Mouse (Mus musculus): ENCODE data around the gene Snrpc. TPM values are rescaled to one million over a fixed set of nuclear protein-coding genes. Genes with fewer than 3 reads are reported as not detected.
"Not testable (repeated sequence)": the region's sequence is repeated elsewhere in the genome, so short reads cannot be mapped to it uniquely, and the experiment has no call there.

Gene Snrpc
- polyA plus RNA-seq (2015; fragmentation: Nextera tagmentation; extraction: Ambion mirVana), result 304 and 309 TPM in 2 replicates

DNA sequence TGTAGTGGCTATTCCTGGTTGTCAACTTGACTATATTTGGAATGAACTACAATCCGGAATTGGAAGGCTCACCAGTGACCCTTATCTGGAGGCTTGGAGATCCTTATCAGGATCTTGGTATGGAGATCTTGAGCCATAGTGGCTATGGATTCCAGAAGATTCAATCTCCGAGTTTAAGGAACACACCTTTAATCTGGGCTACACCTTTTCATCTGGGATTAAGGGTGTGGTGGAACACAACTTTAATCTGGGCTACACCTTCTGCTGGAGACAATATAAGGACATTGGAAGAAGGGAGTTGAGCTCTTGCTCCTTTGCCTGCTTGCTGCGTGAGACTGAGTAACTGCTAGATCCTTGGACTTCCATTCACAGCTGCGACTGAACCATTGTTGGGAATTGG, at the start of gene Snrpc:
Snrpc (plus strand) TSS at position 301 of the 400 bp plus-strand sequence.
- H3K36me3 ChIP-seq; H3K27ac ChIP-seq; ATAC-seq; H3K9ac ChIP-seq (replicated peaks); H3K27me3 ChIP-seq; H3K9me3 ChIP-seq: not testable (repeated sequence)
- Histone ChIP-seq H3K4me1 (replicated peaks) (peaks cover 17% of the 10 kb centered on the region), H3K4me2 (replicated peaks) (peak within 1 kb of the TSS; percentile 73; the same call in 1 of the 2 replicates), H3K4me3 (replicated peaks) (peak within 1 kb of the TSS; percentile 91; the same call in 1 of the 2 replicates)
- 86% methylated on average over 4 of the region's 4 CpGs for WGBS

DNA sequence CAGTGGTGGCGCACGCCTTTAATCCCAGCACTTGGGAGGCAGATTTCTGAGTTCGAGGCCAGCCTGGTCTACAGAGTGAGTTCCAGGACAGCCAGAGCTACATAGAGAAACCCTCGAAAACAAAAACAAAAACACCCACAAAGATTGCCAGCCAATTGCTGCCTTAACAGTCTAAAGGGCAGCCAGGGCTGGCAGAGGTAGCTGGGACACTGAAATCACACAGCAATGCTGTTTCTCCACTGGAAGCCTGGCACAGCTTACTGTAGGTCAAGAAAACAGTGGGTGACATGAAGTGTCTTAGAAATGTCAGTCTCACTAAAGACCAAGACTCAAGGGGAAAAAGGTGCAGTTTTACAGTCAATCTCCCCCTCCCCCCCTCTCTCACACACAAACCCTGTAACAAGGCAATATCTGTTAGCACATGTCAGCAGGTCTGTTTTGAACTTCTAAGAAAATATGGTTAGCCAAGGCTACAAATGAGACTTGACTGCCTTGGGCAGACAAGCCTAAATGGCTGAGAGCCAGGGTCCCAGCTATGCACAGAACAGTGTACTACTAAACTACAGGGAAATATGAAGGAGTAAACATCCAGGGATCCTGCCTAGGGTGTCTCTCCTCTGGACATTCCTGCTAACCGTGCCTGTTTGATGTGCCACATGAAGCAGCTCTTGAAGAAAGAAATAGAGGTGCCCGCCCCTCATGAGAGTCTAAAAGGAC, 49.3 kb upstream of the Snrpc start:
- Histone ChIP-seq H3K4me3 (replicated peaks) (no peak overlapping the region), H3K27me3 (no peaks in the 10 kb centered on the region), H3K36me3 (peaks cover 27% of the 10 kb centered on the region), H3K4me1 (replicated peaks) (no peaks in the 10 kb centered on the region), H3K27ac (0 out of 2 replicates have a peak overlapping the region, but pooled peaks have one; percentile 25), H3K4me2 (replicated peaks) (no peak overlapping the region), H3K9me3 (no peaks in the 10 kb centered on the region), H3K9ac (replicated peaks) (no peak overlapping the region)
- no peak for ATAC-seq
- WGBS, result 89% methylated on average over 6 of the region's 6 CpGs

DNA sequence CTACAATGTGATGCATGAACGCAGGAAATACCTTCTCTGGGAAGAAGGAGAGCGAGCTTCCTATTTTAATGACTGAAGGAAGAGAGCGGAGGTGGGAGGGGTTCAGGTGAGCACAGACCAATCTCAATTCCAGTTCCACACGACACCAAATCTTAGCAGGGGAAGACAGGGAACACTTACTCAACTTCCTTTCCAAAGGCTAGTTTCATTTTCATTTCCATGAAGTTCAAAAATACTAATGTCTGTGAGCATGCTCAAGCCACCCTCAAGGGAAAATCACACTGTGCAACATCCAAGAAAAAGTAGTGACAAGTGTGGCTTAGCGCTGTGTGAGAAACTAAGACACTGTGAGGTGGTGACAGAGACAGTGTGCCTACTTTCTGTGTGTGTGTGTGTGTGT, 47.9 kb upstream of the Snrpc start:
- WGBS, result 95% methylated on average over 5 of the region's 5 CpGs
- ATAC-seq, result no peak
- H3K4me2 ChIP-seq (replicated peaks), result no peak overlapping the region
- H3K27me3 ChIP-seq, result no peaks in the 10 kb centered on the region
- peaks cover 13% of the 10 kb centered on the region for H3K36me3 ChIP-seq
- no peaks in the 10 kb centered on the region for H3K4me1 ChIP-seq (replicated peaks)
- H3K9ac ChIP-seq (replicated peaks), result no peak overlapping the region
- H3K27ac ChIP-seq, result no peak overlapping the region
- H3K9me3 ChIP-seq, result no peaks in the 10 kb centered on the region
- no peak overlapping the region for H3K4me3 ChIP-seq (replicated peaks)

DNA sequence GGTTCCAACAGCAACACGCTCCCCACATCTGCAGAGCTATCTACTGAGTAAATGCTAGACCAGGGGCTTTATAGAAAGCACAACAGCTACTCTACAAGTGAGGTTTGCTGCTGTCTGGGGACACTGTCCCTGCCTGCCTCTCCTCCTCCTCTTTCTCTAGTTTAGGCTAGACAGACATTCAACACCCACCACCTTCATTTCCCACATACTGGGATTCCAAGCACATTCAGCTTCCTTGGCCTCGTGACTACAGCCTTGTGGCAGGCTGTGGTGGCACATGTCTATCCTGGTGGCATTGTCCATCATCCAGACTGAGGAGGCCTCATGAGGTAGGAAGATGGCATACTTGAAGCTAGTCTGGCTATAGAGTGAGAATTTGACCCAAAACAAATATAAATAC, 47.0 kb upstream of the Snrpc start:
- H3K36me3 ChIP-seq, result peaks cover 4% of the 10 kb centered on the region
- H3K4me2 ChIP-seq (replicated peaks), result no peak overlapping the region
- H3K27ac ChIP-seq, result no peak overlapping the region
- H3K9me3 ChIP-seq, result no peaks in the 10 kb centered on the region
- no peak overlapping the region for H3K4me3 ChIP-seq (replicated peaks)
- no peak overlapping the region for H3K9ac ChIP-seq (replicated peaks)
- H3K27me3 ChIP-seq, result no peaks in the 10 kb centered on the region
- 92% methylated on average over 2 of the region's 2 CpGs for WGBS
- ATAC-seq, result no peak
- peaks cover 2% of the 10 kb centered on the region for H3K4me1 ChIP-seq (replicated peaks)

DNA sequence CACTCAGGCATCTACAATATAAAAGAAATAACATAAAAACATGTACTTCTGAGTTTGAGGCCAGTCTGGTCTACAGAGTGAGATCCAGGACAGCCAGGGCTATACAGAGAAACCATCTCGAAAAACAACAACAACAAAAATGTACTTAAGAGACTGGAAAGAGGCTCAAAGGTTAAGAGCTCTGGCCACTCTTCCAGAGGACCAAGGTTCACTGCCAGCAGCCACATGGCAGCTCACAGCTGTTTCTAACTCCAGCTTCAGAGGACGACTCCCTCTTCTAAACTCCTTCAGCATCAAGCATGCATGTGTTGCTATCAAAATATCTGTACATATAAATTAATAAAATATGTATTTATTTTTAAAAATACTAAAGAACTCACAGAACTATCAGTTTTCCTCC, 46.4 kb upstream of the Snrpc start:
- no peaks in the 10 kb centered on the region for H3K9me3 ChIP-seq
- 90% methylated on average over 2 of the region's 2 CpGs for WGBS
- H3K4me1 ChIP-seq (replicated peaks), result peaks cover 8% of the 10 kb centered on the region
- ATAC-seq, result no peak
- no peaks in the 10 kb centered on the region for H3K27me3 ChIP-seq
- 0 out of 2 replicates have a peak, but pooled peaks cover 3% of the 10 kb centered on the region for H3K36me3 ChIP-seq
- no peak overlapping the region for H3K9ac ChIP-seq (replicated peaks)
- H3K4me3 ChIP-seq (replicated peaks), result no peak overlapping the region
- H3K27ac ChIP-seq, result no peak overlapping the region
- H3K4me2 ChIP-seq (replicated peaks), result no peak overlapping the region

DNA sequence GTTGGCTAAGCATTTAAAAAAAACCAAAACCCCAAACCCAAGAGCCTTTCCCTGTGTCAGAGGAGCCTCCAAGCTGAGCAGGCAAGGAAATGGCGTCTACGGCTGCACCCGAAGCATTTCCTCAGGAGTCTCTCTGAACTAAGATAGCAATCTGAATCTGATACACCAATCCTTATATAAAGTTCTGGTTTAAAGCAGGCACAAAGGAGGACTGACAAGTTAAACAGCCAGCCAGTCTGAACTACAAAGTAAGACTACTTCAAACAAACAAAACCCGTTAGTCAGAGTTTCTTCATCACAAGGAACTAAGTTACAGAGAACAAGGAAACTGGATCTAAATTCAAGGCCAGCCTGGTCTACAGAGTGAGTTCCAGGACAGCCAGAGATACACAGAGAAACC, 45.4 kb upstream of the Snrpc start:
- no peak overlapping the region for H3K27ac ChIP-seq
- ATAC-seq, result no peak
- peaks cover 17% of the 10 kb centered on the region for H3K4me1 ChIP-seq (replicated peaks)
- no peak overlapping the region for H3K9ac ChIP-seq (replicated peaks)
- no peaks in the 10 kb centered on the region for H3K9me3 ChIP-seq
- no peak overlapping the region for H3K4me2 ChIP-seq (replicated peaks)
- H3K4me3 ChIP-seq (replicated peaks), result no peak overlapping the region
- 0 out of 2 replicates have a peak, but pooled peaks cover 3% of the 10 kb centered on the region for H3K36me3 ChIP-seq
- no peaks in the 10 kb centered on the region for H3K27me3 ChIP-seq
- WGBS, result 92% methylated on average over 4 of the region's 4 CpGs

DNA sequence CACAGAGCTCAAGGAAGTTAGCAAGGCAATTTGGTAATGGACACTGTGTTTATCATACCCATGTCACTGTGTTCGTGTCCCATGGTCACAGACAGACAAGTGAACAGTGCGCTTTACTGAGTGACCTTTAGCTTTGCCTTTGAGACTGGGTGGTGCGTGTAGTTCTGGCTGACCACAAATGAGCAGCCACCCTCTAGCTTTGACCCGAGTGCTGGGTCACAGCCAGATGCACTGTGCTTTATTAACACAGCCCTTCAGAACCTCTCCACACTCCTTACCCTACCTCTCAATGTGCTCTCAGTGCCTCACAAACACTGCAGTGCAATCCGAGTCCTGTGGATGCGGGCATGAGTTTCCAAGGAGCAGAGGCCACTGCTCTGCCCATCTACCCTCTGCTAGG, 44.8 kb upstream of the Snrpc start:
- Histone ChIP-seq H3K9ac (replicated peaks) (no peak overlapping the region), H3K27me3 (no peaks in the 10 kb centered on the region), H3K9me3 (no peaks in the 10 kb centered on the region), H3K27ac (no peak overlapping the region), H3K4me3 (replicated peaks) (no peak overlapping the region), H3K36me3 (0 out of 2 replicates have a peak, but pooled peaks cover 3% of the 10 kb centered on the region), H3K4me2 (replicated peaks) (no peak overlapping the region), H3K4me1 (replicated peaks) (peaks cover 24% of the 10 kb centered on the region)
- 89% methylated on average over 6 of the region's 6 CpGs for WGBS
- no peak for ATAC-seq

DNA sequence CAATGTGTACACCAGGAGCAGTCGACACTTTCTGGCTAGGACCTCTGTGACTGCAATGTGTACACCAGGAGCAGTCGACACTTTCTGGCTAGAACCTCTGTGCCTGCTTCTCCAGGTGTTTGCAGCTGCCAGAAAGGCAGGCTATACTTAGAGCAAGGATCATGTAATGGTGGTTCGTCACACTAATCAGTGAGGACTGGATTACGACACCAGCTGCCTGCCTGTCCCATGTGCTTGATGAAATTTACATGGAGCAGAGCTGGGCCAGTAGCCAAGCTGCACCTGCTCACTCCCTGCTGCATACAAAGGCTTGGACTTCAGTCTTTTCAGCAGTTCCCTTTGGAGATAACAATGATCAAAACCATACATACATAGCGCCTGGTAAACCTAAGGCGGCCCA, 41.2 kb upstream of the Snrpc start:
- peak overlapping the region; percentile 94 for H3K27ac ChIP-seq
- peaks cover 42% of the 10 kb centered on the region for H3K4me1 ChIP-seq (replicated peaks)
- ATAC-seq, result peak; percentile 91
- H3K9ac ChIP-seq (replicated peaks), result peak overlapping the region; percentile 55; the same call in 1 of the 2 replicates
- no peaks in the 10 kb centered on the region for H3K36me3 ChIP-seq
- no peaks in the 10 kb centered on the region for H3K27me3 ChIP-seq
- WGBS, result 31% methylated on average over 6 of the region's 6 CpGs
- H3K4me3 ChIP-seq (replicated peaks), result no peak overlapping the region
- no peaks in the 10 kb centered on the region for H3K9me3 ChIP-seq
- peak overlapping the region; percentile 49 for H3K4me2 ChIP-seq (replicated peaks)

DNA sequence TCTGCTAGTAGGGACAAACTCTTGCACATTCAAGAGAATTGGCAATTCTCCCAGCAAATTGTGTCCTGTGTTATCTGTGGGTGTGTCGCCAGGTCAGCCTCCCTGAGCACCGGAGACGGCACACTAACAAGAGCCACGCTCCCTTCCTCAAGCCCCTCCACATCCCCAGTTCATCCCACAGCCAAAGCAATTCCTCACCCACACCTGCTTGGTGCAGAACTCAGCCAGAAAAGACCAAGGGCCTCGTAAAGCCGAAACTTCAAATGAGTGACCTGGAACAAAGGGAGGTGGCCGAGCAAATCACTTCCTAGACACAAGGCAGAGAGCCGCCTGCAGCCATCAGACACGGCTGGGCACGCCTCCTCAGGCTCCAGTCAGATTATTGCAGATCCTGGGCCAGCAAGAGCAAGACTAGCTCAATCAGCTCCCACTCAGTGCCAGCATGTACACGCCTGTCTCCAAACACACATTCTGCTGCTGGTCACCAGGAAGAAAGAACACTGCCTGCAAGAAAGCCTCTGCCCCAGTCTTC, 40.5 kb upstream of the Snrpc start:
- Histone ChIP-seq H3K9ac (replicated peaks) (peak overlapping the region; percentile 55), H3K4me3 (replicated peaks) (0 out of 2 replicates have a peak overlapping the region, but pooled peaks have one; percentile 4)
- peak; percentile 66 for ATAC-seq

DNA sequence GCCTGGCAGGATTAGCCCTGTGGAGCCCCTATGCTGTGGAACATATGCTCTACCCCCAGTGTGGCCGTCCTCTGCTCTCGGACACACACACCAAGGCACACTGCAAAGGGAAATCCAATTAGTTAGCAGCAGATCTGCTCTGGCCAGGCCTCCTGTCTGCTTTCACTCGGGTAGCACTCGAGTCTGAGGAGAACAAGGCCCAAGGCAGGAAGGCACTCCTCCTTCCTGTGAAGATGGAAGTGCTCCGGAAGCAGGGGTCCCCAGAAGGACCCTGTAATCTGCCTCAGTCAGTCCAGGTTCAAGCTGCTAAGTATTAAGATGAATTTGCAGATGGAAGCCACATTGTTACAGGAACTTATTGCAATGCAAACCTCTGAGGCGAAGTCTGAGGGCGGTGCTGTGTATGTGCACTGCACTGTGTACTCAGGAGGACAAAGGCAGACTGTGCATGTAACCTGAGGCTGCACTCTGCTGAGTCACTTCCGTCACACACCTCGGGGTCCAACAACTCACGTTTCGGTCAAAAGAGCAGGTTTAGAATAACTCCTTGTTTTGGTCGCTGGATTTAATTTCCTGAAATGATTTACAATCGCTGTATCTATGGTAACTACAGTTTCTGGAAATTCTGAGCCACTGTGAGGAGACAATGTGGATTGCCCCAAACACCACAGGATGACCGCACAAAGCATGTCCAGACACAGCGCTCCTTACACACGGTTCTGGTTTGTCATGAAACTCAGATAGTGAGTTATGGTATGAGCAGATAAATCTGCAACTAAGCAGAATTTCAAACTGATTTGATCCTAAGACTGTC, 38.0 kb upstream of the Snrpc start:
- H3K4me2 ChIP-seq (replicated peaks), result no peak overlapping the region
- H3K4me3 ChIP-seq (replicated peaks), result no peak overlapping the region
- WGBS, result 57% methylated on average over 16 of the region's 16 CpGs
- ATAC-seq, result no peak
- no peaks in the 10 kb centered on the region for H3K27me3 ChIP-seq
- H3K27ac ChIP-seq, result peak overlapping the region; percentile 82
- H3K4me1 ChIP-seq (replicated peaks), result peaks cover 42% of the 10 kb centered on the region
- no peaks in the 10 kb centered on the region for H3K9me3 ChIP-seq
- H3K9ac ChIP-seq (replicated peaks), result peak overlapping the region; percentile 36; the same call in 1 of the 2 replicates
- H3K36me3 ChIP-seq, result no peaks in the 10 kb centered on the region

More for the DNA sequence above, 40.5 kb upstream of the Snrpc start:
- 18% methylated on average over 11 of the region's 11 CpGs for WGBS
- Histone ChIP-seq H3K9me3 (no peaks in the 10 kb centered on the region), H3K27me3 (no peaks in the 10 kb centered on the region), H3K36me3 (no peaks in the 10 kb centered on the region), H3K4me1 (replicated peaks) (peaks cover 42% of the 10 kb centered on the region), H3K27ac (peak overlapping the region; percentile 94), H3K4me2 (replicated peaks) (peak overlapping the region; percentile 49)

DNA sequence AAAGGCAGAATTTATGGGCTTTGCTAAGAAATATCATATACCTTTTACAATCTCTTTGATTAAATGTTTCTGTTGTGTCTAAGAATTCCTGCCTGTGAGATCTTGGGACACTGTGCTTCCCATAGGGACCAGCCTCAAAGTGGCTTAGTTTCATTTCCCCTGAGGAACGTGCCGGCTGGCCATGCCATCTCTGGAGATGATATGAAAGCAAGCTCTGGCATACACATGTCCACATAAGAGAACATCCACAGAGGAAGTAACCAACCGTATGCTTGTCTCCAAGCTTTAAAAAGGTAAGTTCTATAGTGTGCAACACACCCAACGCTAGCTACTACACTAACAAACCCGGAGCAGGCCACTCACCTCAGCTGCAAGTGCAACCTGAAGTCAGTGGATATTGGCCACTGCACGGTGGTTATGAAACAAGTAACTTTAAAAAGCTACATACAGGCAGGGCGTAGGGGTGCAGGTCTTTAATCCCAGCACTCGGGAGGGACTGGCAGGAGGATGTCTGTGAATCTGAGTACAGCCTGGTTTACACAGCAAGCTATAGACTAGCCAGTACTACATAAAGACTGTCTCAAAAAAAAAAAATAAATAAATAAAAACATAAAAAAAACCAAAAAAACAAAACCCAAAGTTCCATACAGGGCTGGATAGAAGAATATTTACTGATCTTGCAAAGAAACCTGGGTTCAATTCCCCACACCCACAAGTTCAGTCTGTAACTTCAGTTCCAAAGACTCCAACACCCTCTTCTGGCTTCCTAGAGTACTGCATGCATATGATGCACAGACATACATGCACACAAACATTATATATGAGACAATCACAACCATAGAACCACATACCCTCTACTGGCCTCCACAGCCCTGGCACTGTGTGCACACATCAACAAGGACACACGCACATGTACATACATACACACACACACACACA, 37.0 kb upstream of the Snrpc start:
- no peaks in the 10 kb centered on the region for H3K36me3 ChIP-seq
- H3K27ac ChIP-seq, result 0 out of 2 replicates have a peak overlapping the region, but pooled peaks have one; percentile 25
- no peak for ATAC-seq
- no peak overlapping the region for H3K9ac ChIP-seq (replicated peaks)
- H3K27me3 ChIP-seq, result no peaks in the 10 kb centered on the region
- no peaks in the 10 kb centered on the region for H3K9me3 ChIP-seq
- WGBS, result 89% methylated on average over 9 of the region's 9 CpGs
- peaks cover 40% of the 10 kb centered on the region for H3K4me1 ChIP-seq (replicated peaks)
- no peak overlapping the region for H3K4me3 ChIP-seq (replicated peaks)
- H3K4me2 ChIP-seq (replicated peaks), result no peak overlapping the region

Data from midbrain, embryonic 13.5 days (tissue).